Mouse (Mus musculus) kidney, postnatal 14 days (tissue): ENCODE data around the gene Scp2.

Experiments used
- DNase-seq: peaks from one replicate; pipeline ENCODE4 v3.0.0; 2022; ENCODE audit warnings: mixed read lengths

Scp2 gene

GRCm38 (mm10) chr4:108018241-108018923 lies 126.4 kb downstream of the Scp2 start:
- DNase-seq = no peak

- no peak for DNase-seq
Measured at GRCm38 (mm10) chr4:108017839-108018238, 127.0 kb downstream of the Scp2 start.

- no peak for DNase-seq
Measured at GRCm38 (mm10) chr4:108016321-108016720, 128.5 kb downstream of the Scp2 start.

- peak; percentile 48 for DNase-seq
Measured at GRCm38 (mm10) chr4:108015067-108015765, 129.6 kb downstream of the Scp2 start.

GRCm38 (mm10) chr4:108014466-108014865 lies 130.3 kb downstream of the Scp2 start:
- DNase-seq = no peak

GRCm38 (mm10) chr4:108008541-108008940 lies 136.3 kb downstream of the Scp2 start:
- no peak for DNase-seq

- DNase-seq = no peak
Measured at GRCm38 (mm10) chr4:108007532-108008103, 137.2 kb downstream of the Scp2 start.

GRCm38 (mm10) chr4:108005328-108005727 lies 139.5 kb downstream of the Scp2 start:
- no peak for DNase-seq

- peak; percentile 27 for DNase-seq
Measured at GRCm38 (mm10) chr4:107999380-107999779, 145.4 kb downstream of the Scp2 start.

- peak; percentile 77 for DNase-seq
Measured at GRCm38 (mm10) chr4:107998641-107999332, 146.0 kb downstream of the Scp2 start.

GRCm38 (mm10) chr4:107996418-107996986 lies 148.3 kb downstream of the Scp2 start:
- no peak for DNase-seq

- no peak for DNase-seq
Measured at GRCm38 (mm10) chr4:107995727-107996126, 149.1 kb downstream of the Scp2 start.

- no peak for DNase-seq
Measured at GRCm38 (mm10) chr4:107995011-107995410, 149.8 kb downstream of the Scp2 start.
